Mouse (Mus musculus): ENCODE data around the gene Pla2g4c. TPM values are rescaled to one million over a fixed set of nuclear protein-coding genes. Genes with fewer than 3 reads are reported as not detected.

Gene Pla2g4c
- total and polyA plus RNA-seq, 3 experiments, result 0.12 to 0.41 (median 0.35) TPM

GRCm38 (mm10) chr7:13380588-13380987 is 56.1 kb downstream of the Pla2g4c start:
- DNase-seq, result no peak

- no peak for DNase-seq
These were observed 73.4 kb downstream of the Pla2g4c start, which contains the start of gene Cabp5 for GRCm38 (mm10) chr7:13397832-13398231. Gene Cabp5, plus strand, starts transcription at chr7:13398132.

Other genes with a start within 250 kb of the Pla2g4c start
- gene Vmn1r85, start 229.5 kb upstream of the Pla2g4c start, total RNA-seq (2021), result not detected
- gene Vmn1r85, start 229.5 kb upstream of the Pla2g4c start, polyA plus RNA-seq (2012; rRNA removed), result not detected in 2 replicates
- gene Vmn1r86, start 204.7 kb upstream of the Pla2g4c start, total RNA-seq (2021), result not detected
- gene Vmn1r86, start 204.7 kb upstream of the Pla2g4c start, polyA plus RNA-seq (2012; rRNA removed), result not detected in 2 replicates
- not detected for gene Vmn1r87, start 184.5 kb upstream of the Pla2g4c start, total RNA-seq (2021)
- gene Vmn1r87, start 184.5 kb upstream of the Pla2g4c start, polyA plus RNA-seq (2012; rRNA removed), result not detected in 2 replicates
- under 1 TPM; 0.14 to 0.17 TPM for gene Vmn1r88, start 165.1 kb upstream of the Pla2g4c start, total RNA-seq (2021)
- gene Vmn1r88, start 165.1 kb upstream of the Pla2g4c start, polyA plus RNA-seq (2012; rRNA removed), result not detected in 2 replicates
- gene Vmn1r89, start 111.6 kb upstream of the Pla2g4c start, total RNA-seq (2021), result not detected
- not detected in 2 replicates for gene Vmn1r89, start 111.6 kb upstream of the Pla2g4c start, polyA plus RNA-seq (2012; rRNA removed)
- gene Lig1, start 47.4 kb upstream of the Pla2g4c start, total RNA-seq (2021), result 10 to 100 TPM in 1 of 2 experiments, 1 to 10 TPM in 1; 8.2 to 11.8 TPM
- 3.5 and 4.0 TPM in 2 replicates for gene Lig1, start 47.4 kb upstream of the Pla2g4c start, polyA plus RNA-seq (2012; rRNA removed)
- gene Zswim9, start 45.9 kb upstream of the Pla2g4c start, total RNA-seq (2021), result 10 to 100 TPM in 1 of 2 experiments, 1 to 10 TPM in 1; 7.4 to 10.4 TPM
- gene Zswim9, start 45.9 kb upstream of the Pla2g4c start, polyA plus RNA-seq (2012; rRNA removed), result 5.6 and 5.8 TPM in 2 replicates
- gene Cabp5, start 73.5 kb downstream of the Pla2g4c start, total RNA-seq (2021), result not detected
- gene Cabp5, start 73.5 kb downstream of the Pla2g4c start, polyA plus RNA-seq (2012; rRNA removed), result not detected in 2 replicates
- gene Bsph1, start 126.2 kb downstream of the Pla2g4c start, total RNA-seq (2021), result not detected
- not detected in 2 replicates for gene Bsph1, start 126.2 kb downstream of the Pla2g4c start, polyA plus RNA-seq (2012; rRNA removed)
- gene Bsph2, start 246.4 kb downstream of the Pla2g4c start, total RNA-seq (2021), result not detected
- gene Bsph2, start 246.4 kb downstream of the Pla2g4c start, polyA plus RNA-seq (2012; rRNA removed), result not detected in 2 replicates

All from adrenal gland, adult 2 months (tissue).